Mouse (Mus musculus) ES-E14 (cell line): ENCODE measurements at regions not wholly inside any gene's neighbourhood (a gene's known extent, or its start where the extent isn't known, plus 50 kb on each side); places are given as distances from the start of the nearest gene placed in this dataset.

Experiments used
- DNase-seq: peaks from one replicate; pipeline ENCODE4 v3.0.0-alpha.2; 2013; ENCODE audit warnings: low read depth, low spot score
- H3K27ac ChIP-seq: 2 replicates; pipeline ENCODE4 v1.5.1; 2012; ENCODE audit warnings: low read depth, mild to moderate bottlenecking, low read length, moderate library complexity, mixed read lengths; ENCODE audit not compliant: poor library complexity, insufficient read depth, severe bottlenecking
- H3K36me3 ChIP-seq: 2 replicates; pipeline ENCODE4 v1.6.1; 2012; ENCODE audit warnings: mild to moderate bottlenecking, low read length, moderate library complexity, mixed read lengths; ENCODE audit not compliant: control insufficient read depth, poor library complexity, insufficient read depth, severe bottlenecking
- H3K4me1 ChIP-seq, 2 experiments: fragments of 150-350 bp in 1 of 2; sonication (generic) in 1 of 2; 2 replicates each; pipeline ENCODE4 v1.6.1; 2012; ENCODE audit warnings: low read length in 2 of 2, mild to moderate bottlenecking in 1 of 2, mixed read lengths in 1 of 2; ENCODE audit not compliant: control insufficient read depth in 2 of 2, insufficient read depth in 2 of 2, poor library complexity in 1 of 2
- H3K4me3 ChIP-seq, 2 experiments: fragments of 150-350 bp in 1 of 2; sonication (generic) in 1 of 2; 2 replicates each; pipeline ENCODE4 v1.5.1; 2012; ENCODE audit warnings: low read length in 2 of 2, low read depth in 1 of 2, mild to moderate bottlenecking in 1 of 2, mixed read lengths in 1 of 2; ENCODE audit not compliant: insufficient read depth in 1 of 2, poor library complexity in 1 of 2, severe bottlenecking in 1 of 2
- H3K9ac ChIP-seq: 2 replicates; pipeline ENCODE4 v1.6.1; 2012; ENCODE audit warnings: low read depth, mild to moderate bottlenecking, low read length, mixed read lengths; ENCODE audit not compliant: poor library complexity, insufficient read depth, severe bottlenecking
- H3K9me3 ChIP-seq: fragments of 150-350 bp; sonication (generic); 2 replicates; pipeline ENCODE4 v1.6.1; 2012; ENCODE audit warnings: low read depth, mild to moderate bottlenecking, low read length; ENCODE audit not compliant: control insufficient read depth, insufficient read depth
- CHD2 ChIP-seq: IDR thresholded peaks from 2 replicates; pipeline ENCODE4 v1.6.1; 2014; ENCODE audit warnings: mild to moderate bottlenecking, low read depth, low read length, inconsistent platforms
- HCFC1 ChIP-seq: IDR thresholded peaks from 2 replicates; pipeline ENCODE4 v1.6.1; 2012; ENCODE audit warnings: low read length, inconsistent platforms, borderline replicate concordance; ENCODE audit not compliant: insufficient read depth
- MAFK ChIP-seq: IDR thresholded peaks from 2 replicates; pipeline ENCODE4 v1.6.1; 2014; ENCODE audit warnings: mild to moderate bottlenecking, low read depth, low read length, inconsistent platforms; ENCODE audit not compliant: insufficient read depth
- ZC3H11A ChIP-seq: IDR thresholded peaks from 2 replicates; pipeline ENCODE4 v1.6.1; 2012; ENCODE audit warnings: low read depth, mild to moderate bottlenecking, inconsistent platforms, low read length, borderline replicate concordance
- ZNF384 ChIP-seq: IDR thresholded peaks from 2 replicates; pipeline ENCODE4 v1.6.1; 2012; ENCODE audit warnings: low read depth, low read length, inconsistent platforms
- in situ Hi-C, 2 experiments: fragments of 600-800 bp; cut with MboI; formaldehyde crosslinking; loops; one replicate each; pipeline ENCODE4 v1.15.1; 2025; ENCODE audit warnings: low sequenced_read_pairs in 2 of 2, inconsistent platforms in 1 of 2; ENCODE audit not compliant: unreplicated experiment in 2 of 2

GRCm38 (mm10) chr13:82974210-82974811 is 529.5 kb upstream of the Mef2c start:
- Histone ChIP-seq H3K27ac (no peak overlapping the region), H3K4me1 (no peaks in the 10 kb centered on the region), H3K4me3 (no peak overlapping the region), H3K9ac (no peak overlapping the region), H3K36me3 (no peaks in the 10 kb centered on the region), H3K9me3 (no peaks in the 10 kb centered on the region)
- TF ChIP-seq HCFC1: no peak
- no peak for TF ChIP-seq ZNF384
- TF ChIP-seq ZC3H11A: no peak
- TF ChIP-seq MAFK: no peak
- no peak for TF ChIP-seq CHD2
- no peak for DNase-seq
- in situ Hi-C loops: no loop called here

- TF ChIP-seq ZNF384 (no peak), CHD2 (no peak), ZC3H11A (no peak), MAFK (no peak), HCFC1 (no peak)
- DNase-seq: no peak
- no peak overlapping the region for H3K27ac ChIP-seq
- no peaks in the 10 kb centered on the region; a peak in 1 of 4 replicates for H3K4me1 ChIP-seq
- H3K9ac ChIP-seq: no peak overlapping the region
- no peaks in the 10 kb centered on the region for H3K9me3 ChIP-seq
- in situ Hi-C loops: no loop called here
- H3K36me3 ChIP-seq: no peaks in the 10 kb centered on the region
- no peak overlapping the region for H3K4me3 ChIP-seq
Measured at GRCm38 (mm10) chr13:83001118-83001517, 502.7 kb upstream of the Mef2c start.

GRCm38 (mm10) chr13:83016686-83017085 is 487.1 kb upstream of the Mef2c start:
- no peak for DNase-seq
- H3K9ac ChIP-seq: no peak overlapping the region
- H3K9me3 ChIP-seq: no peaks in the 10 kb centered on the region
- no peaks in the 10 kb centered on the region for H3K4me1 ChIP-seq
- no peak overlapping the region for H3K27ac ChIP-seq
- TF ChIP-seq ZNF384: no peak
- TF ChIP-seq HCFC1: no peak
- TF ChIP-seq CHD2: no peak
- TF ChIP-seq ZC3H11A: no peak
- no peak for TF ChIP-seq MAFK
- H3K36me3 ChIP-seq: no peaks in the 10 kb centered on the region
- in situ Hi-C loops: no loop called here
- H3K4me3 ChIP-seq: no peak overlapping the region

- H3K36me3 ChIP-seq: no peaks in the 10 kb centered on the region
- no peak overlapping the region for H3K9ac ChIP-seq
- no peak overlapping the region for H3K27ac ChIP-seq
- in situ Hi-C loops: no loop called here
- no peaks in the 10 kb centered on the region for H3K9me3 ChIP-seq
- H3K4me3 ChIP-seq: no peak overlapping the region
- TF ChIP-seq CHD2: no peak
- no peak for TF ChIP-seq HCFC1
- TF ChIP-seq MAFK: no peak
- TF ChIP-seq ZC3H11A: no peak
- TF ChIP-seq ZNF384: no peak
- no peak for DNase-seq
- no peaks in the 10 kb centered on the region for H3K4me1 ChIP-seq
Measured at GRCm38 (mm10) chr13:83020829-83021228, 483.0 kb upstream of the Mef2c start.
